Mouse (Mus musculus) urinary bladder, adult 18-20 months (tissue): ENCODE measurements around the gene Olfr195.
"Not testable (repeated sequence)": the region's sequence is repeated elsewhere in the genome, so short reads cannot be mapped to it uniquely, and the experiment has no call there.

Experiments used
- DNase-seq, 2 experiments: peaks; one replicate each; pipeline ENCODE4 v3.0.0; 2022; ENCODE audit warnings: low spot score in 2 of 2, mixed read lengths in 2 of 2

Olfr195 gene

DNA sequence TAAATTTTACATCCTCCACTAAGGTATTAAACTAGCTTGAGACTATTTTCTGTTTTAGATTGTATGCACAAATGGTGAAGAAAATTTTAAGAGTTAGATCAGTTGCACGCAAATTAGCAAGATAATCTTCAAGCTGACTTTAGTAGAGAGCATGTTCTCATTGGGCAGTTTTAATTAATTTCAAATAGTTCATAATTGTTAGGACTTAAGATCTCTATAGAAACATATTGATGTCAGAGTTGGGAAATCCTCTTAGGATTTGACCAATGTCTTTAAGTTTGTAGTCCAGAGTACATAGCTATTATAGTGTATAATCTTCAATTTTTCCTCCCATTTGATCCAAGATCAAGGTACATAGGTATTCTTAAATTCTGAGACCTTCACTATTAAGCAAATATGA, at the start of gene Olfr195:
Gene Olfr195, plus strand, starts transcription at position 301 of the 400 bp plus-strand sequence.
- DNase-seq: no peak

DNA sequence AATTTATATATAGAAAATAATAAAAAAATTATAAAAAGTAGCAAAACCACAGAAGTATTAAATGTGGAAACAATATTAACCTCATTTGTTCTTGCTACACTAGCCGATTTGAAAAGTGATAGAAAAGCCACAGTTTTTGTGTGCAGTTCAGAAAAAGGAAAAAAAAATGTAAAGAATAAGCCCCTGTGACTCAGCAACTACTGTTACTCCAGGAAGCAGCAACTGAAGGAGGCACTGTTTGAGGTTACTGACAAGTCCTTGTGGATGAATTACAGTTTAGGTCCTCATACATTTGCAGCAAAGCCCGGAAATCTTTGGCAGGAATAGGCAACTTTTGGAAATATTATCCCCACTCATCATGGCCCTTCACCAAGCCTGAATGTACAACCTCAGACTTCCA, 41.5 kb upstream of the Olfr195 start:
- no peak for DNase-seq

GRCm38 (mm10) chr16:59108522-59108921, 38.3 kb upstream of the Olfr195 start:
- not testable (repeated sequence) for DNase-seq

DNA sequence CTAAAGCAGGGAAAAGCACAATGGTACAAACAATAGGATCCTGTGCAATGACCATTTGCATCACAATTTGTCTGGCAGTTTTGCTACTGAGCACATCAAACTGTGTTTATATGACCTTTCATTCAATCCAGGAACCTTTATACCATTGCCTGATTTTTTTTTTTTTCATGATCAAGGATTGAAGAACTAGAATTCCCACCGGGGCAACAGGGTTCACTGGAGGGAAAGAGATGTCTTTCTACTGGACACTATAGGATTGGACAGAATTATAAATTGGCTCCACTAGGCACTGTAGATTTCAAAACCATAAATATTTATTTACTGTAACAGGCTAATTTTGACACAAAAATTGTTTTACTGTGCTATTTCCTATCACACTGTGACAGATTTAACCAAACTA, 35.1 kb upstream of the Olfr195 start, which contains the start of gene Olfr193:
Gene Olfr193, minus strand, starts transcription at position 101 of the 400 bp plus-strand sequence.
- DNase-seq: no peak

DNA sequence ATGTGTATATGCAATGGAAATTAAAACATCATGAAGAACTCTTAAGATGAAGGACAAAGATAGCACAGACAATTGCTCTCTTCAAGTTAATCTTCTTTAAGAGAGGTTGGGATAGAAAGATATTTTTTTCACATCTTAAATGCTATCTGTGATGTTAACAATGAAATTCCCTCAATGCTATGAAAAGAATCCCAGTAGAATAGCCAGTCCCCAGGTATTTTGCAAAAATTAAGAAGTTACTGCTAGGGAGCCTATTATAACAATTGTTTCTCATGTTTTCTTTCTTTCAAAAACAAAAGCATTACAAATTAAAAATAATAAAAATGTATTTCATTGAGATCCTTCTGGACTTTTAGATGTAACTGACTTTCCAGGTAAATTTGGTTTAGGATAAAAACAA, 25.9 kb upstream of the Olfr195 start, which contains the start of gene Olfr194:
Gene Olfr194, minus strand, starts transcription at position 101 of the 400 bp plus-strand sequence.
- no peak for DNase-seq

GRCm38 (mm10) chr16:59130740-59131139, 16.1 kb upstream of the Olfr195 start:
- no peak for DNase-seq

DNA sequence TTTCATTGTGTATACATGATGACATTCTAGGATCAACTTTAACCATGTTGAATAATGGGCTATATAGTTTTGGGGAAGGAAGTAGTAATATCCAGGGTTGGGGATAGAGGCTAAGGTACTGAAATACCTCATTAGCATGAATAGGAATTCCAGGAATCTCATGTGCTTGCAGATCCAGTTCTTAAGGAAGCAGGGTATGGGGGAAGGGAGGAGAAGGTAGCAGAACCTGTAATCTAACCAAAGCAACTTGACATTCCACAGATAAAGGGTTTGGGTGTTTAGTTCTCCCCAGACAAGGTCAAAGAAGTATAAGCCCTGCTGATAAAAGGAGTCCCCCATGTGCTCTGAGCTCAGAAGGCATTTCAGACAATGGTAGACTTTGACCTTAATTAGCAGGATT, 5.7 kb upstream of the Olfr195 start:
- DNase-seq: no peak

DNA sequence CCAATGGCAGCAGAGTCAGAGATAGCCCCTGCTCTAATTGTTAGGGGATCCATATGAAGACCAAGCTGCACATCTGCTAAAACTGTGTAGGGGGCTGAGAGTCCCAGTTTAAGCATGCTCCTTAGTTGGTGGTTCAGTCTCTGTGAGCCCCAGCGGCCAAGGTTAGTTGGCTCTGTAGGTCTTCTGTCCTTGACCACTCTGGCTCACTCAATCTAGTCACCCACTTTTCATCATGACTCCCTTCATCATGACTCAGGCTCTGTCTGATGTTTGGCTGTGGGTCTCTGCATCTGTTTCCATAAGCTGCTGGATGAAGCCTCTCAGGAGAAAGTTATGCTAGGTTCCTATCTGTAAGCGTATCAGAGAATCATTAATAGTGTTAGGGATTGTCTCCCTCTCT, 5.2 kb downstream of the Olfr195 start:
- DNase-seq: no peak

GRCm38 (mm10) chr16:59170354-59170753, 23.5 kb downstream of the Olfr195 start, which contains the start of gene Olfr196:
Gene Olfr196 (minus strand): TSS chr16:59170454.
- DNase-seq: no peak
